ENCODE assay signal across 10 mouse cellular contexts in the genomic region with DNA sequence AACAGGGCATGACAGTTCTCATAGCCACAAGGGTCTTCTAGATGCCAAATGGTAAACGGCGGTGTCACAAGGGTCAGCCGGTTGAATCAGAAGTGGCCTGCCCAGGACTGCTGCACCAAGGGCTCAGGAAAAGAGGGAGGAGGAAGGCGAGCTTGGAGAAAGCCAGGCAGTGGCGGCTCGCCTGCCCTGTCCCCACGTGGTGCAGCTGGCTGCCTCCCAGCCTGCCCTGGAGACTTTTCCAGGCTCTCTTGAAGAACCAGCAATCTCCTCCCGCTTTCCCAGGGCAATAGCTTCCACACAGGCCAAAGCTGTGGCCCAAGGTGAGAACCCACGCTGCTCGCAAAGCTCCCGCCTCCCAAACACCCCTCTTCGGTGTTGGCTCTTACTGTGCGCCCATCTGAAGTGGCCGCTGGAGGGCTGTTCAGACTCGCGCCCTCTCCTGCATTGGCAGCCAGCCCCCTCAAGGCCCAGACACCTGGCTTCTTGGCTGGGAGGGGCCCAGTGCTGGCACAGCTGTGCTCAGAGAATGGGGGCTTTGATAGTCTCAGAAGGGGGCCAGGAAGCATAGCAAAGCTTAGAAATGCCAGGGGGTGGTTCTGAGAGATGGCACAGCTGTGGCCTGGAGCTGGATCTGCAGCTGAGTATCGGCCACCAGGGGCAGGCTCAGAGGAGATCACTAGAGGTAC. TPM values are rescaled to one million over a fixed set of nuclear protein-coding genes. Genes with fewer than 3 reads are reported as not detected.
DNase-seq lines count a peak whose midpoint lies in the region; ATAC-seq and TF ChIP-seq lines count a peak whose summit lies in the region.
"Had no signal": no experiment of that assay in that cellular context is flagged by ENCODE, and none has a peak within 500 bp of the region (broad histone marks: within the 10 kb centered on the region; RNA-seq: fewer than 3 reads in every experiment).

No protein-coding gene starts in this region.

- DNase-seq in adrenal gland, adult 2 months: peak; percentile 69
- DNase-seq in adrenal gland, adult 8-10 months: no peak
- no peak for DNase-seq in neural tube, embryonic 10.5 days (ENCODE audit: extremely low spot score, low spot score)
- DNase-seq in lung, adult 2 months: peak; percentile 59
- DNase-seq in thymus, postnatal 10 days (ENCODE audit: low spot score in 2 of 2): peak; percentile 26 to 27
- no peak for DNase-seq in frontal cortex, postnatal 36 days (ENCODE audit: low spot score in 2 of 2)
- DNase-seq in spleen, postnatal 36 days (ENCODE audit: low spot score in 2 of 2): no peak

- peaks cover 22% of the 10 kb centered on the region for H3K4me1 ChIP-seq in neural tube, embryonic 12.5 days
- H3K4me1 ChIP-seq in lung, adult 2 months (ENCODE audit: control insufficient read depth, insufficient read depth, low read length): 0 out of 2 replicates have a peak, but pooled peaks cover 2% of the 10 kb centered on the region

- no peak; the same call in 1 of the 2 replicates for ATAC-seq in neural tube, embryonic 12.5 days (ENCODE audit: low FRiP score, low read depth)

- no peak for TF ChIP-seq CTCF in lung, adult 2 months (IDR thresholded peaks at IDR 0.05; ENCODE audit: insufficient read depth, low read length)

- WGBS in neural tube, embryonic 12.5 days: 7% methylated on average over 17 of the region's 17 CpGs
- 4% methylated on average over 17 of the region's 17 CpGs for WGBS in lung, adult 2 months

- H3K4me2 ChIP-seq in neural tube, embryonic 12.5 days (replicated peaks): peak overlapping the region; percentile 0; the same call in 1 of the 2 replicates

- no peak overlapping the region for H3K9ac ChIP-seq in neural tube, embryonic 12.5 days

- no peak overlapping the region for H3K27ac ChIP-seq in neural tube, embryonic 12.5 days

- H3K4me3 ChIP-seq in neural tube, embryonic 12.5 days: 0 out of 2 replicates have a peak overlapping the region, but pooled peaks have one; percentile 7
- H3K4me3 ChIP-seq in lung, adult 2 months (replicated peaks; ENCODE audit: extremely low read depth, low read depth, low read length): no peak overlapping the region
- H3K4me3 ChIP-seq: erythroblast, embryonic 14.5 days had no signal

- no peaks in the 10 kb centered on the region for H3K36me3 ChIP-seq in neural tube, embryonic 12.5 days

- peaks cover 67% of the 10 kb centered on the region for H3K27me3 ChIP-seq in neural tube, embryonic 12.5 days (replicated peaks)

- 0 out of 2 replicates have a peak, but pooled peaks cover 6% of the 10 kb centered on the region for H3K9me3 ChIP-seq in neural tube, embryonic 12.5 days

- TF ChIP-seq POLR2A in lung, adult 2 months (IDR thresholded peaks at IDR 0.05; ENCODE audit: borderline replicate concordance, extremely low read depth, low read depth, low read length): no peak

RNA-seq across cellular contexts. Expression of gene Bcan, which starts 2.4 kb away (rescaled TPM):
- 10 to 100 TPM; 52.6 to 54.9 TPM for total RNA-seq in adrenal gland, adult 2 months (2021)
- 127 and 132 TPM in 2 replicates for polyA plus RNA-seq in adrenal gland, adult 2 months (2012; rRNA removed)
- total RNA-seq in adrenal gland, adult 8-10 months (2022): 100 to 1,000 TPM in 2 of 4 experiments, 10 to 100 TPM in 2; 83.1 to 117 (median 106) TPM
- 2.4 and 4.1 TPM in 2 replicates for polyA plus RNA-seq in neural tube, embryonic 12.5 days (2016; fragmentation: Nextera tagmentation; extraction: Ambion mirVana)
- polyA plus RNA-seq in lung, adult 2 months (2012; rRNA removed): 7.2 and 8.3 TPM in 2 replicates
- polyA plus RNA-seq: erythroblast, embryonic 14.5 days had no signal

RNA-seq across cellular contexts. Expression of gene Hapln2, which starts 24.9 kb away (rescaled TPM):
- not detected for total RNA-seq in adrenal gland, adult 2 months (2021)
- polyA plus RNA-seq in adrenal gland, adult 2 months (2012; rRNA removed): 0.65 TPM in 1 of 2 replicates, not detected in the other
- total RNA-seq in adrenal gland, adult 8-10 months (2022): not detected
- polyA plus RNA-seq in neural tube, embryonic 12.5 days (2016; fragmentation: Nextera tagmentation; extraction: Ambion mirVana): 0.24 and 0.60 TPM in 2 replicates
- polyA plus RNA-seq in lung, adult 2 months (2012; rRNA removed): 0.06 and 0.37 TPM in 2 replicates
- total RNA-seq: adrenal gland, adult 18-20 months had no signal
- polyA plus RNA-seq: erythroblast, embryonic 14.5 days had no signal

RNA-seq across cellular contexts. Expression of gene Nes, which starts 31.6 kb away (rescaled TPM):
- 1 to 10 TPM; 7.0 to 9.2 TPM for total RNA-seq in adrenal gland, adult 2 months (2021)
- polyA plus RNA-seq in adrenal gland, adult 2 months (2012; rRNA removed): 3.5 and 7.0 TPM in 2 replicates
- total RNA-seq in adrenal gland, adult 8-10 months (2022): 10 to 100 TPM in 1 of 4 experiments, 1 to 10 TPM in 3; 4.3 to 14.4 (median 6.8) TPM
- polyA plus RNA-seq in neural tube, embryonic 12.5 days (2016; fragmentation: Nextera tagmentation; extraction: Ambion mirVana): 140 and 169 TPM in 2 replicates
- 26.4 and 31.4 TPM in 2 replicates for polyA plus RNA-seq in lung, adult 2 months (2012; rRNA removed)
- polyA plus RNA-seq: erythroblast, embryonic 14.5 days had no signal

RNA-seq across cellular contexts. Expression of gene Gpatch4, which starts 40.5 kb away (rescaled TPM):
- total RNA-seq in adrenal gland, adult 2 months (2021): 10 to 100 TPM; 13.9 to 16.6 TPM
- polyA plus RNA-seq in adrenal gland, adult 2 months (2012; rRNA removed): 2.3 and 3.5 TPM in 2 replicates
- 10 to 100 TPM; 12.9 to 16.6 (median 14.9) TPM for total RNA-seq in adrenal gland, adult 8-10 months (2022)
- polyA plus RNA-seq in neural tube, embryonic 12.5 days (2016; fragmentation: Nextera tagmentation; extraction: Ambion mirVana): 28.9 and 29.1 TPM in 2 replicates
- 5.7 and 7.2 TPM in 2 replicates for polyA plus RNA-seq in lung, adult 2 months (2012; rRNA removed)

RNA-seq across cellular contexts. Expression of gene Crabp2, which starts 54.0 kb away (rescaled TPM):
- under 1 TPM; 0.52 to 0.72 TPM for total RNA-seq in adrenal gland, adult 2 months (2021)
- 0.47 TPM in 1 of 2 replicates, not detected in the other for polyA plus RNA-seq in adrenal gland, adult 2 months (2012; rRNA removed)
- 1 to 10 TPM in 1 of 4 experiments, under 1 TPM in 2, not detected in 1; 0.31 to 1.0 (median 0.35) TPM for total RNA-seq in adrenal gland, adult 8-10 months (2022)
- 372 and 405 TPM in 2 replicates for polyA plus RNA-seq in neural tube, embryonic 12.5 days (2016; fragmentation: Nextera tagmentation; extraction: Ambion mirVana)
- 15.1 TPM in 1 of 2 replicates, not detected in the other for polyA plus RNA-seq in lung, adult 2 months (2012; rRNA removed)
- polyA plus RNA-seq: erythroblast, embryonic 14.5 days had no signal

Comparison
In these comparisons a context has a peak if more than half of its experiments do, and no peak if none do; other contexts are left out.
1. DNase-seq: peak in adrenal gland, adult 2 months (single experiment), lung, adult 2 months (single experiment) and thymus, postnatal 10 days (2 of 2); none in adrenal gland, adult 8-10 months (single experiment), neural tube, embryonic 10.5 days (single experiment), frontal cortex, postnatal 36 days (0 of 2) and spleen, postnatal 36 days (0 of 2).
2. RNA of gene Bcan, which starts 2.4 kb away (polyA plus RNA-seq): 127 to 132 TPM in adrenal gland, adult 2 months; 7.2 to 8.3 TPM in lung, adult 2 months and 2.4 to 4.1 TPM in neural tube, embryonic 12.5 days; every median in the first group is over 10 times any median in the second.